Mouse (Mus musculus) spleen, adult 2 months (tissue): ENCODE measurements around the gene Ntn1.

Experiments
- CTCF ChIP-seq: fragments of 200-500 bp; IDR thresholded peaks from 2 replicates; pipeline ENCODE4 v1.5.1; 2011; ENCODE audit warnings: mild to moderate bottlenecking, inconsistent platforms; ENCODE audit not compliant: insufficient read depth, insufficient read length, insufficient replicate concordance; ENCODE audit errors: extremely low read depth
- POLR2A ChIP-seq: fragments of 200-500 bp; IDR thresholded peaks from 2 replicates; pipeline ENCODE4 v1.6.1; 2011; ENCODE audit warnings: low read depth, low read length, inconsistent platforms

DNA sequence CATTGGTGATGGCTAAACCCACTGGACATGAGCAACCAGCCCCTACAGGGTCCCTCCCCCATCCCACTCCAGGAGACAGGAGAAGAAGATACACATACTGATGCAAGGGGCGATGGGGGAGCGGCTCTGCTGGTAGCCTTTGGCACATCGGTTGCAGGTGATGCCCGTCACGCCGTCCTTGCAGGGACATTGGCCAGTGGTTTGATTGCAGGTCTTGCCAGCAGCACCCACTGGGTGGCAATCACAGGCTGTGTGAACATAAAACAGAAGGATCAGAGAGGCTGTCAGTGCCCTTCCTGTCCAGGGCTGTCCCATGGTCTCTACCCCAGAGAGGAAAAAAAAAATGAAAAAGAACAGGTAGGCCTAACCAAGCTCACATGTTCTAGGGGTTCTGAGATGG is 140.2 kb downstream of the Ntn1 start:
- TF ChIP-seq POLR2A (no peak), CTCF (no peak)
